Mouse (Mus musculus): ENCODE measurements at regions not wholly inside any gene's neighbourhood (a gene's known extent, or its start where the extent isn't known, plus 50 kb on each side); places are given as distances from the start of the nearest gene placed in this dataset.

GRCm38 (mm10) chr9:31971801-31972628, 58.8 kb upstream of the Barx2 start:
- peak; percentile 64 to 82 for DNase-seq (ENCODE audit: low spot score in 2 of 2)

GRCm38 (mm10) chr9:31972629-31972993, 59.3 kb upstream of the Barx2 start:
- DNase-seq (ENCODE audit: low spot score in 2 of 2), result no peak

DNA sequence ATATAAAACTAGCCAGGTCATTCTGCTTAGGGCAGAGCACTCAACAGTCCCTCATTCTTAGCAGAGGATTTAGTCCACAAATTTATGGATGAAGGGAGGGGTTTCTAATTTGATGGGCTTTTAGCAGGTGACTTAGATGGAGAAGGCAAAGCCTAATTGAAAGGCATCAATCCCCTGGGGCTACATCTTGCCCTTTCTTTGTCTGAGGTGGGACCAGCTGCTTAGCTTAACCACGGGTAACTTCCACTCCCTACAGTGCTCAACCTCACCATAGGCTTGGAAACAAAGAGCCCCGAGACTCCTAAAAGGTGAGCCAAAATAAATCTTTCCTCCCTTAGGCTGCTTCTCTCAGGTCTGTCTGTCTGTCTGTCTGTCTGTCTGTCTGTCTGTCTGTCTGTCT, 62.9 kb upstream of the Barx2 start:
- no peak for DNase-seq (ENCODE audit: low spot score in 2 of 2)

DNA sequence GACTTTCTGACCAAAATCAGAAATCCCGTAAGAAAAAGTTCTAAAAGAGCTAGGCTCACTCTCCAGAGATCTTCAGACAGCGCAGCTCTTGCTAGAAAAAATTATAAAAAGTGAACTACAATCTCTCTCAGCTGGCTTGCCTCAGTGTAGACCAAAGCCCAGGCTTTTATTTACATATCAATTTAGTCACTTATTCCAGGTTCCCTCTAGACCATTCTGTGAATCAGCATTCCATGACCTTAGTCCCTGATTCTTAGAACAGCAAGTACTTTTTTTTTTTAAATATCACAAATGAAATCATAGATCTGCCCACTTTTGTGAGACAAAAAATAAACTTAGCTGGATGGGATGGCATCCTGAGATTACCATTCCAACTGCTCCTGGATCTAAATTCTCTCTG, 64.8 kb upstream of the Barx2 start:
- DNase-seq (ENCODE audit: low spot score in 2 of 2), result no peak

GRCm38 (mm10) chr9:31979211-31979610, 65.9 kb upstream of the Barx2 start:
- DNase-seq (ENCODE audit: low spot score in 2 of 2), result no peak

GRCm38 (mm10) chr9:31980459-31980858, 67.2 kb upstream of the Barx2 start:
- no peak for DNase-seq (ENCODE audit: low spot score in 2 of 2)

- no peak for DNase-seq (ENCODE audit: low spot score in 2 of 2)
These were observed 70.7 kb upstream of the Barx2 start for GRCm38 (mm10) chr9:31983759-31984586.

DNA sequence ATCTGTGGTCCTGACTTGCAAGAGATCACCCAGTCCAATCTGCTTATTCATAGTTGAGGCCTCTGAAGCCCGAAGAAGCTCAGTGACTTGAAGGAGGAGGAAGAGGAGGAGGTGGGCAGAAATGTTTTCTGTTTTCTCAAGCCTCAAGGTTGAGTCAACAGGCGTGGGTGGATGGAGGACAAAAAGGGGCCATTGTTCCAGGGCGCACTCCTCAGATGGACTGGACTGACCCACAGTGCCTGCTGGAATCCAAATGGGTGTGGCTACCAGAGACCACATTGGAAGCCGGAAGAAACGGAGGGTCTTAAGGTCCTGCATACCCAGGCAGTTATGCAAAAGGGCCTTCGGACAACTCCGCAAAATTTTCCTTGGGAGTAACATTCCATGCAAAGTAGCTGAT, 75.6 kb upstream of the Barx2 start:
- DNase-seq (ENCODE audit: low spot score in 2 of 2), result no peak

GRCm38 (mm10) chr9:31989581-31990360, 76.5 kb upstream of the Barx2 start:
- DNase-seq (ENCODE audit: low spot score in 2 of 2), result peak; percentile 39 to 64

GRCm38 (mm10) chr9:31990456-31990855, 77.2 kb upstream of the Barx2 start:
- no peak for DNase-seq (ENCODE audit: low spot score in 2 of 2)

GRCm38 (mm10) chr9:31993631-31994601, 80.7 kb upstream of the Barx2 start:
- no peak for DNase-seq (ENCODE audit: low spot score in 2 of 2)

GRCm38 (mm10) chr9:31995101-31995500, 81.8 kb upstream of the Barx2 start:
- DNase-seq (ENCODE audit: low spot score in 2 of 2), result no peak

- DNase-seq (ENCODE audit: low spot score in 2 of 2), result no peak
These were observed 82.4 kb upstream of the Barx2 start for GRCm38 (mm10) chr9:31995700-31996099.

- no peak for DNase-seq (ENCODE audit: low spot score in 2 of 2)
These were observed 83.4 kb upstream of the Barx2 start for GRCm38 (mm10) chr9:31996466-31997177.

DNA sequence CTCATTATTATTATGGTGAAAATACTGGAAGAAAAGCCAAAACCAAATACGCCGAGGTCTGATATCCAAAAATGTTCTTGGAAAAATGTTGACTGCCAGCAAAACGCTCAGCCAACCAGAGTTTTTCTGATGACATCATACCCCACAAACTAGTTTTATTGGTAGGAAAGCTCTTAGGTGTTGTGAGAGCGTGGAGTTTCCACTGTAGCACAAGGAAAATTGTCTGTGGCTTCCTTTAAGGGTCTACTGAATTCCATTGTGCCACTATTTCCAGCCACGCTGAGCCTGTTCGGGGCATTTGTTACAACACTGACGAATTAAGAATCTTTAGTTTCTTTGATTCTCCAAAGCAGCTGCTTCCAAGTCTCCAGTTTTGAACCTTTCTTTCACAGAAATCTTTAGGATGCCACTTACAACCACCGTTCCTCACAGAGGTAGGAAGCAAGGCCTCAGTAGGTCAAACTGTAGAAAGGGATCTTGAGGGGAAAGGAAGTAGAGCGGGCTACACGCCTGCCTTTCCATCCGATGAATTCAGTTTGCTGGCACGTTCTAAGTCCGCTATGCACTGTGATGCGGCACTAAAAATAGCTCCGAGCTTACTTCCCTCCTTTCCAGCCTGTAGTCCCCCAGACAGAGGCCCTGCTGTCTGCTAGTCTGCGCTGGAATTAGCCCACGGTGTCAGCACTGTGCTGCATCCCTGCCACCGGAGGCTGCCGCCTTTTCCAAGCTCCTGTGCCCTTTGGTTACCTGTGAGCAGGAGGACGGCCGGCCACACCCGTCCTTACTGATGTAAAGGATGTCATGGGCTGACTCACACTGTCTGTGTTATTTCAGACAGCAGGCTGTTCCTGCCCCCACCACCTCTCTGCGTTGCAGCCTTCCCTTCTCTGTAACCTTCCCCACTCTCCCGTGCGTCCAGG, 84.2 kb upstream of the Barx2 start:
- no peak for DNase-seq (ENCODE audit: low spot score in 2 of 2)

DNA sequence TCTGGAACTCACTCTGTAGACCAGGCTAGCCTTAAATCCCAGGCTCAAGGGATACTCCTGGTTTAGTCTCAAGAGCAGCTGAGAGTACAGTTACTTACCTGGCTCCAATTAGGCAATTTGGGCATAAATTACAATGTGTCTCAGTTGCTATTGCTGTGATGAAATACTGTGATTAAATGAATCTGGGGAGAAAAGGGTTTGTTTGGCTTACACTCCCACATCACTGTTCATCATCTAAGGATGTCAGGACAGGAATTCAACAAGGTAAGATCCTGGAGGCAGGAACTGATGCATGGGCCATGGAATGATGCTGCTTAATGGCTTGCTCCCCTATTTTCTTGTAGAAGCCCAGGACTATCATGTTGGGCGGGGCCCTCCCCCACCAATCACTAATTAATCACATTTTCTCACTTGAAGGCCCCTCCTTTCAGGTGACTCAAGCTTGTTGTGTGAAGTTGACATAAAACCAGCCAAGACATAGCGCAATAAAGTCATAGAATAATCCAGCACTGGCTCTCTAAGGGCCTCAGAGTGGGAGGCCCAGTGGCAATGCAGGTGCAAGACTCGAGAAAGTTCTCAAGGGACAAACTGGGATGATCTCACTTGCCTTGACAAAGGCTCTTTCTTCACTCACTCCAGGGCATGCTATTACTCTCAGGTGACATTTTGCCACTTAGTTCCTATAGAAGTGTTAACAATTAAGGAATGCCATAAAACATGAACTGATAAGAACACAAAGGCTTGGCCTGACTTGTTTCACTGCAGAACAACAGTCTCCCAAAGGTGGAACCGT, 85.4 kb upstream of the Barx2 start:
- DNase-seq (ENCODE audit: low spot score in 2 of 2), result no peak

- DNase-seq (ENCODE audit: low spot score in 2 of 2), result no peak
These were observed 86.5 kb upstream of the Barx2 start for GRCm38 (mm10) chr9:31999760-32000159.

DNA sequence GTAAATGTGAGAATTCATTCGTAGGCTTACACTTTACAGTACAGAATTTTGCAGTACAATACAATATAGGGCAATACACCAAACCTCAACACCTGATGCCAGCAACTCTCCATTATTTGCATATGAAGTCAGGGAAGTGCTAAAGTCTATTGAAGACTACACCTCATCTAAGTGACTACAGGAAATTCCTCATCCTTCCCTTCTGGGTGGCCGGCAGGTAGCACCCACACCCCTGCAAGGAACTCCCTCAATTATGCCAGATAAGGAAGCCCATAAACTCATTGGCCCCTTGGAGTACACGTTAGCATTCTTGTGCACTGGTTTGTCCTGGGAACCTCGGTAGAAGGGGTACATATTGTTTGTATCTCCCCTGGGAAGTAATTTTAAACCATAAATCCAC, 89.7 kb upstream of the Barx2 start:
- DNase-seq (ENCODE audit: low spot score in 2 of 2), result no peak

Data from layer of hippocampus, adult 18-20 months (tissue).